Mouse (Mus musculus): ENCODE data around the gene H2afx. TPM values are rescaled to one million over a fixed set of nuclear protein-coding genes. Genes with fewer than 3 reads are reported as not detected.

Gene H2afx
- total RNA-seq, 1 experiment, result 967 TPM

GRCm38 (mm10) chr9:44379054-44379834 lies 44.8 kb downstream of the H2afx start, which contains the start of gene Hyou1:
Gene Hyou1 (plus strand): TSS chr9:44379490.
- Histone ChIP-seq H3K4me3 (ENCODE audit: insufficient read depth in 1 of 2, low read depth in 1 of 2, low read length in 2 of 2, poor library complexity in 1 of 2, severe bottlenecking in 1 of 2) (peak within 1 kb of the TSS; percentile 88 to 93), H3K4me1 (ENCODE audit: control insufficient read depth in 2 of 2, insufficient read depth in 2 of 2, low read length in 2 of 2, poor library complexity in 1 of 2) (peaks cover 6 to 7% of the 10 kb centered on the region in 2 experiments; a peak in 2 of 4 replicates), H3K36me3 (ENCODE audit: control insufficient read depth, insufficient read depth, low read length, poor library complexity, severe bottlenecking) (peaks cover 25% of the 10 kb centered on the region), H3K9ac (ENCODE audit: insufficient read depth, low read depth, low read length, poor library complexity, severe bottlenecking) (peak within 1 kb of the TSS; percentile 94), H3K27ac (ENCODE audit: insufficient read depth, low read depth, low read length, poor library complexity, severe bottlenecking) (peak within 1 kb of the TSS; percentile 80), H3K9me3 (ENCODE audit: control insufficient read depth, insufficient read depth, low read depth, low read length) (no peaks in the 10 kb centered on the region)
- DNase-seq (ENCODE audit: low read depth, low spot score), result peak; percentile 94
- in situ Hi-C loops (cut with MboI; ENCODE audit: low sequenced_read_pairs in 2 of 2, unreplicated experiment in 2 of 2), result no loop called here
- TF ChIP-seq CHD2 (IDR thresholded peaks at IDR 0.05; ENCODE audit: low read depth, low read length) (peak; percentile 92), MAFK (IDR thresholded peaks at IDR 0.05; ENCODE audit: insufficient read depth, low read depth, low read length) (no peak), HCFC1 (IDR thresholded peaks at IDR 0.05; ENCODE audit: borderline replicate concordance, insufficient read depth, low read length) (0 out of 2 replicates have a peak, but pooled peaks have one; percentile 35)

GRCm38 (mm10) chr9:44379862-44380261 lies 45.4 kb downstream of the H2afx start:
- DNase-seq (ENCODE audit: low read depth, low spot score), result no peak
- Histone ChIP-seq H3K27ac (ENCODE audit: insufficient read depth, low read depth, low read length, poor library complexity, severe bottlenecking) (peak overlapping the region; percentile 48; the same call in 1 of the 2 replicates), H3K4me1 (ENCODE audit: control insufficient read depth in 2 of 2, insufficient read depth in 2 of 2, low read length in 2 of 2, poor library complexity in 1 of 2) (peaks cover 7 to 8% of the 10 kb centered on the region in 2 experiments; a peak in 2 of 4 replicates), H3K4me3 (ENCODE audit: insufficient read depth in 1 of 2, low read depth in 1 of 2, low read length in 2 of 2, poor library complexity in 1 of 2, severe bottlenecking in 1 of 2) (peak overlapping the region; percentile 88 to 93), H3K9me3 (ENCODE audit: control insufficient read depth, insufficient read depth, low read depth, low read length) (no peaks in the 10 kb centered on the region), H3K36me3 (ENCODE audit: control insufficient read depth, insufficient read depth, low read length, poor library complexity, severe bottlenecking) (peaks cover 31% of the 10 kb centered on the region), H3K9ac (ENCODE audit: insufficient read depth, low read depth, low read length, poor library complexity, severe bottlenecking) (peak overlapping the region; percentile 92)
- TF ChIP-seq MAFK (IDR thresholded peaks at IDR 0.05; ENCODE audit: insufficient read depth, low read depth, low read length) (no peak), HCFC1 (IDR thresholded peaks at IDR 0.05; ENCODE audit: borderline replicate concordance, insufficient read depth, low read length) (no peak), ZC3H11A (IDR thresholded peaks at IDR 0.05; ENCODE audit: borderline replicate concordance, low read depth, low read length) (no peak), CHD2 (IDR thresholded peaks at IDR 0.05; ENCODE audit: low read depth, low read length) (no peak), ZNF384 (IDR thresholded peaks at IDR 0.05; ENCODE audit: low read depth, low read length) (no peak)
- in situ Hi-C loops (cut with MboI; ENCODE audit: low sequenced_read_pairs in 2 of 2, unreplicated experiment in 2 of 2), result no loop called here

GRCm38 (mm10) chr9:44384596-44384995 lies 50.1 kb downstream of the H2afx start:
- no peaks in the 10 kb centered on the region for H3K9me3 ChIP-seq (ENCODE audit: control insufficient read depth, insufficient read depth, low read depth, low read length)
- H3K9ac ChIP-seq (ENCODE audit: insufficient read depth, low read depth, low read length, poor library complexity, severe bottlenecking), result no peak overlapping the region
- H3K36me3 ChIP-seq (ENCODE audit: control insufficient read depth, insufficient read depth, low read length, poor library complexity, severe bottlenecking), result peaks cover 68% of the 10 kb centered on the region
- no peak overlapping the region for H3K27ac ChIP-seq (ENCODE audit: insufficient read depth, low read depth, low read length, poor library complexity, severe bottlenecking)
- TF ChIP-seq HCFC1 (IDR thresholded peaks at IDR 0.05; ENCODE audit: borderline replicate concordance, insufficient read depth, low read length), result no peak
- no peak for TF ChIP-seq ZNF384 (IDR thresholded peaks at IDR 0.05; ENCODE audit: low read depth, low read length)
- no peak for TF ChIP-seq MAFK (IDR thresholded peaks at IDR 0.05; ENCODE audit: insufficient read depth, low read depth, low read length)
- no peak for TF ChIP-seq CHD2 (IDR thresholded peaks at IDR 0.05; ENCODE audit: low read depth, low read length)
- no peak for TF ChIP-seq ZC3H11A (IDR thresholded peaks at IDR 0.05; ENCODE audit: borderline replicate concordance, low read depth, low read length)
- no peak overlapping the region for H3K4me3 ChIP-seq (ENCODE audit: insufficient read depth in 1 of 2, low read depth in 1 of 2, low read length in 2 of 2, poor library complexity in 1 of 2, severe bottlenecking in 1 of 2)
- in situ Hi-C loops (cut with MboI; ENCODE audit: low sequenced_read_pairs in 2 of 2, unreplicated experiment in 2 of 2), result no loop called here
- DNase-seq (ENCODE audit: low read depth, low spot score), result no peak
- H3K4me1 ChIP-seq (ENCODE audit: control insufficient read depth in 2 of 2, insufficient read depth in 2 of 2, low read length in 2 of 2, poor library complexity in 1 of 2), result peaks cover 0 to 8% of the 10 kb centered on the region in 2 experiments; a peak in 1 of 4 replicates

Other genes with a start within 250 kb of the H2afx start
- 0.09 and 0.11 TPM in 2 replicates for gene Mfrp, start 233.0 kb upstream of the H2afx start, total RNA-seq (2012; rRNA removed)
- gene C1qtnf5, start 227.4 kb upstream of the H2afx start, total RNA-seq (2012; rRNA removed), result 0.79 and 1.6 TPM in 2 replicates
- gene Gm49380, start 221.2 kb upstream of the H2afx start, total RNA-seq (2012; rRNA removed), result 0.18 and 0.26 TPM in 2 replicates
- 19.9 and 23.1 TPM in 2 replicates for gene Rnf26, start 221.2 kb upstream of the H2afx start, total RNA-seq (2012; rRNA removed)
- 53.1 and 108 TPM in 2 replicates for gene Mcam, start 200.2 kb upstream of the H2afx start, total RNA-seq (2012; rRNA removed)
- 17.3 and 20.0 TPM in 2 replicates for gene Cbl, start 100.6 kb upstream of the H2afx start, total RNA-seq (2012; rRNA removed)
- gene Ccdc153, start 94.0 kb upstream of the H2afx start, total RNA-seq (2012; rRNA removed), result not detected in 2 replicates
- 0.32 and 1.1 TPM in 2 replicates for gene Pdzd3, start 83.2 kb upstream of the H2afx start, total RNA-seq (2012; rRNA removed)
- gene Nlrx1, start 66.1 kb upstream of the H2afx start, total RNA-seq (2012; rRNA removed), result 0.63 and 1.1 TPM in 2 replicates
- 0.45 and 0.53 TPM in 2 replicates for gene Abcg4, start 46.1 kb upstream of the H2afx start, total RNA-seq (2012; rRNA removed)
- gene Hinfp, start 29.0 kb upstream of the H2afx start, total RNA-seq (2012; rRNA removed), result 29.1 and 38.3 TPM in 2 replicates
- gene C2cd2l, start 14.4 kb upstream of the H2afx start, total RNA-seq (2012; rRNA removed), result 9.0 and 13.9 TPM in 2 replicates
- 16.3 and 17.9 TPM in 2 replicates for gene Dpagt1, start 8.7 kb upstream of the H2afx start, total RNA-seq (2012; rRNA removed)
- 69.9 and 71.3 TPM in 2 replicates for gene Hmbs, start 9.5 kb downstream of the H2afx start, total RNA-seq (2012; rRNA removed)
- gene Vps11, start 27.0 kb downstream of the H2afx start, total RNA-seq (2012; rRNA removed), result 35.0 and 35.8 TPM in 2 replicates
- 246 and 320 TPM in 2 replicates for gene Hyou1, start 44.8 kb downstream of the H2afx start, total RNA-seq (2012; rRNA removed)
- 9.8 and 10.0 TPM in 2 replicates for gene Slc37a4, start 62.2 kb downstream of the H2afx start, total RNA-seq (2012; rRNA removed)
- gene Rps25, start 72.4 kb downstream of the H2afx start, total RNA-seq (2012; rRNA removed), result 1,792 and 2,115 TPM in 2 replicates
- 88.2 and 95.1 TPM in 2 replicates for gene Trappc4, start 72.9 kb downstream of the H2afx start, total RNA-seq (2012; rRNA removed)
- 38.3 and 57.0 TPM in 2 replicates for gene Ccdc84, start 83.9 kb downstream of the H2afx start, total RNA-seq (2012; rRNA removed)
- 0.79 and 1.9 TPM in 2 replicates for gene Foxr1, start 106.4 kb downstream of the H2afx start, total RNA-seq (2012; rRNA removed)
- gene Upk2, start 120.3 kb downstream of the H2afx start, total RNA-seq (2012; rRNA removed), result 0.31 and 1.1 TPM in 2 replicates
- 4.9 and 6.7 TPM in 2 replicates for gene Bcl9l, start 148.1 kb downstream of the H2afx start, total RNA-seq (2012; rRNA removed)
- gene Cxcr5, start 227.2 kb downstream of the H2afx start, total RNA-seq (2012; rRNA removed), result 0.21 and 0.31 TPM in 2 replicates